Mouse (Mus musculus) heart, postnatal 0 days (tissue): ENCODE measurements around the gene Amot. TPM values are rescaled to one million over a fixed set of nuclear protein-coding genes. Genes with fewer than 3 reads are reported as not detected.
A peak's percentile ranks its signal among the peaks of the same experiment; 100 is the strongest.

ENCODE experiments used
- ATAC-seq: fragments of 200-750 bp; cut with Nextera tagmentation; 2 replicates; pipeline ENCODE4 v1.8.0; 2017; ENCODE audit warnings: low read depth, moderate number of reproducible peaks, moderate library complexity; ENCODE audit not compliant: insufficient read depth
- DNase-seq: peaks from one replicate; pipeline ENCODE4 v3.0.0-alpha.2; 2016; ENCODE audit warnings: low spot score
- H3K27ac ChIP-seq: fragments of 300-500 bp; sonication (generic); 2 replicates; pipeline ENCODE4 v1.5.1; 2014; ENCODE audit warnings: low read depth, mild to moderate bottlenecking
- H3K27me3 ChIP-seq: fragments of 300-500 bp; sonication (generic); 2 replicates; pipeline ENCODE4 v1.6.1; 2014; ENCODE audit warnings: low read length, mixed read lengths; ENCODE audit not compliant: control insufficient read depth, insufficient read depth
- H3K36me3 ChIP-seq: fragments of 300-500 bp; sonication (generic); replicated peaks from 2 replicates; pipeline ENCODE4 v1.6.1; 2014; ENCODE audit warnings: low read length, mixed read lengths; ENCODE audit not compliant: control insufficient read depth, insufficient read depth
- H3K4me1 ChIP-seq: fragments of 300-500 bp; sonication (generic); 2 replicates; pipeline ENCODE4 v1.6.1; 2014; ENCODE audit warnings: antibody characterized with exemption; ENCODE audit not compliant: control insufficient read depth, insufficient read depth
- H3K4me2 ChIP-seq: fragments of 300-500 bp; sonication (generic); 2 replicates; pipeline ENCODE4 v1.6.1; 2014; ENCODE audit warnings: low read depth, mild to moderate bottlenecking, low read length, moderate library complexity
- H3K4me3 ChIP-seq: fragments of 300-500 bp; sonication (generic); 2 replicates; pipeline ENCODE4 v1.5.1; 2014; ENCODE audit warnings: low read depth, low read length
- H3K9ac ChIP-seq: fragments of 300-500 bp; sonication (generic); replicated peaks from 2 replicates; pipeline ENCODE4 v1.6.1; 2014; ENCODE audit warnings: low read depth, low read length, mixed read lengths
- H3K9me3 ChIP-seq: fragments of 300-500 bp; sonication (generic); replicated peaks from 2 replicates; pipeline ENCODE4 v1.6.1; 2016; ENCODE audit warnings: low read length; ENCODE audit not compliant: control insufficient read depth
- CTCF ChIP-seq: IDR thresholded peaks from 2 replicates; pipeline ENCODE4 v1.5.1; 2016; ENCODE audit warnings: antibody characterized with exemption, control low read depth, low read depth
- EP300 ChIP-seq: IDR thresholded peaks from 2 replicates; pipeline ENCODE4 v1.6.1; 2016; ENCODE audit warnings: antibody characterized with exemption, low read depth
- WGBS: fragments of 180-500 bp; shearing (Covaris S2); extraction: QIAGEN DNeasy Blood & Tissue Kit; methylation state at CpG from one replicate; pipeline ENCODE4 v1.1.7; 2014; 5-methylcytosine and 5-hydroxymethylcytosine counted together
- polyA plus RNA-seq: library from polyadenylated mRNA; unstranded; fragments of >200 nt; fragmentation: Nextera tagmentation; extraction: Ambion mirVana; gene quantifications from 2 replicates; pipeline ENCODE4 v1.2.1, GENCODE M21; 2015
- total RNA-seq: library from RNA; depleted of rRNA; stranded (reverse); fragments of >200 nt; gene quantifications from 2 replicates; pipeline ENCODE4 v1.2.3, GENCODE M21; 2014; ENCODE audit warnings: low replicate concordance; rRNA removed

The Amot gene
- total RNA-seq, result 6.3 and 12.0 TPM in 2 replicates
- polyA plus RNA-seq, result 2.0 TPM in 2 replicates

GRCm38 (mm10) chrX:145504717-145505415 is at the start of gene Amot:
TSS of gene Amot (minus strand) at chrX:145505181.
- H3K9me3 ChIP-seq, result no peaks in the 10 kb centered on the region
- no peaks in the 10 kb centered on the region for H3K36me3 ChIP-seq
- no peaks in the 10 kb centered on the region for H3K27me3 ChIP-seq
- DNase-seq (peak; percentile 76), ATAC-seq (peak; percentile 91)
- peak within 1 kb of the TSS; percentile 55 for H3K4me3 ChIP-seq
- 0 out of 2 replicates have a peak within 1 kb of the TSS, but pooled peaks have one; percentile 13 for H3K27ac ChIP-seq
- peak within 1 kb of the TSS; percentile 33; the same call in 1 of the 2 replicates for H3K9ac ChIP-seq
- no peak for TF ChIP-seq CTCF
- no peak for TF ChIP-seq EP300
- no peaks in the 10 kb centered on the region for H3K4me1 ChIP-seq
- H3K4me2 ChIP-seq, result peak within 1 kb of the TSS; percentile 78
- 15% methylated on average over 31 of the region's 34 CpGs for WGBS

DNA sequence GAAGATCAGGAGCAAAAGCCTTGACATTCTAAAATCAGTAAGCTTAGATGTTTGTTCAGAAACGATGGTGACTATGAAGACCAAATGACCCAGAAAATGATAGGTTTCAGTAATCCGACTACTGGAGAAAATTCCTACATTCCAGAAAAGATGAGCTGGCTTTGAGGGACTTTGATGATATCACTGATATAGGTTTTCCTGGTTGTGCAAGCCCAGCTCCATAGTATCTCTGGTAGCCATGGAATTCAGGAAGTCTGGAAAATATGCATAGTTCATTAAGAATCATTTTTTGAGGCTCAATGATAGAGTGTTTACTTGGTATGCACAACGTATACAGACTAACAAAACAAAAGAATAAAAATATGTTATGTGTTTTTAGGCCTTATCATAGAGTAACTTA is 40.1 kb upstream of the Amot start:
- Histone ChIP-seq H3K9me3 (no peaks in the 10 kb centered on the region), H3K27me3 (no peaks in the 10 kb centered on the region), H3K36me3 (no peaks in the 10 kb centered on the region), H3K27ac (no peak overlapping the region), H3K9ac (no peak overlapping the region), H3K4me1 (no peaks in the 10 kb centered on the region), H3K4me2 (no peak overlapping the region), H3K4me3 (no peak overlapping the region)
- ATAC-seq, result no peak
- no peak for DNase-seq
- WGBS, result 71% methylated on average over 3 of the region's 3 CpGs
- TF ChIP-seq EP300 (no peak), CTCF (no peak)

- 63% methylated on average over 4 of the region's 4 CpGs for WGBS
- DNase-seq, result no peak
- H3K4me1 ChIP-seq, result no peaks in the 10 kb centered on the region
- no peaks in the 10 kb centered on the region for H3K27me3 ChIP-seq
- no peak overlapping the region for H3K4me2 ChIP-seq
- TF ChIP-seq CTCF (no peak), EP300 (no peak)
- H3K9ac ChIP-seq, result no peak overlapping the region
- H3K9me3 ChIP-seq, result no peaks in the 10 kb centered on the region
- H3K4me3 ChIP-seq, result no peak overlapping the region
- H3K36me3 ChIP-seq, result no peaks in the 10 kb centered on the region
- ATAC-seq, result no peak
- no peak overlapping the region for H3K27ac ChIP-seq
Observed at GRCm38 (mm10) chrX:145543602-145544490, 38.9 kb upstream of the Amot start.

DNA sequence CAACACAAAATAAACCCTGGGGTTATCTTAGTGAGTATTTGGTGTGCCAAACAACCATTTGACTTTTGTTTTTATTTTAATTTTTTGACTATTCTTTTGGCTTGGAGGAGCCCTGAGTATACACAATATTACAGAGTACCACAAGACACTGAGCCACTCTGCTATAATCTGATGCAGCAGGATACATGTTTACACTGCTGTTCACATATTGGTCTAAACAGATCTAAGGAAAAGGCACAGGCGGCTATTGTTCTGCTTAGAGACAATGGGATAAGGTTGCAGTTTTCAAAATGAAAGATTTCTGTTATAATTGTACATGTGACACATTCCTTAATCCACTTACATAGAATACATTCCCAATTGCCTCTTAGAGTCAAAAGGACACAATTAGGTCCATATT is 36.1 kb upstream of the Amot start:
- WGBS, result 65% methylated on average over 1 of the region's 1 CpGs
- H3K4me1 ChIP-seq, result no peaks in the 10 kb centered on the region
- H3K9ac ChIP-seq, result no peak overlapping the region
- no peak overlapping the region for H3K27ac ChIP-seq
- no peak for TF ChIP-seq EP300
- no peak for TF ChIP-seq CTCF
- no peaks in the 10 kb centered on the region for H3K9me3 ChIP-seq
- DNase-seq, result no peak
- H3K27me3 ChIP-seq, result no peaks in the 10 kb centered on the region
- ATAC-seq, result no peak
- no peak overlapping the region for H3K4me3 ChIP-seq
- no peaks in the 10 kb centered on the region for H3K36me3 ChIP-seq
- no peak overlapping the region for H3K4me2 ChIP-seq

GRCm38 (mm10) chrX:145540321-145540720 is 35.3 kb upstream of the Amot start:
- Histone ChIP-seq H3K4me2 (no peak overlapping the region), H3K27me3 (no peaks in the 10 kb centered on the region), H3K9me3 (no peaks in the 10 kb centered on the region), H3K27ac (no peak overlapping the region), H3K4me3 (no peak overlapping the region), H3K4me1 (no peaks in the 10 kb centered on the region), H3K36me3 (no peaks in the 10 kb centered on the region), H3K9ac (no peak overlapping the region)
- TF ChIP-seq EP300 (no peak), CTCF (0 out of 2 replicates have a peak, but pooled peaks have one; percentile 8)
- WGBS, result 81% methylated on average over 1 of the region's 1 CpGs
- ATAC-seq (no peak), DNase-seq (no peak)
